Mouse (Mus musculus) testis, adult 2 months (tissue): ENCODE measurements around the gene Dnase2a.

Source experiments
- CTCF ChIP-seq: fragments of 200-500 bp; IDR thresholded peaks from 2 replicates; pipeline ENCODE4 v1.5.1; 2012; ENCODE audit warnings: low read depth, mild to moderate bottlenecking, inconsistent platforms, low read length, moderate library complexity; ENCODE audit not compliant: control insufficient read depth, insufficient read depth, insufficient replicate concordance
- POLR2A ChIP-seq: fragments of 200-500 bp; IDR thresholded peaks from 2 replicates; pipeline ENCODE4 v1.6.1; 2012; ENCODE audit warnings: low read depth, mild to moderate bottlenecking, inconsistent platforms, low read length, moderate library complexity; ENCODE audit not compliant: control insufficient read depth

- TF ChIP-seq CTCF (no peak), POLR2A (no peak)
Observed at GRCm38 (mm10) chr8:84927513-84927912, 19.2 kb downstream of the Dnase2a start.
